Mouse (Mus musculus) heart, postnatal 0 days (tissue): Measurements from ENCODE around the gene Lce3d.

ENCODE experiments used
- CTCF ChIP-seq: IDR thresholded peaks from 2 replicates; pipeline ENCODE4 v1.5.1; 2016; ENCODE audit warnings: antibody characterized with exemption, control low read depth, low read depth
- EP300 ChIP-seq: IDR thresholded peaks from 2 replicates; pipeline ENCODE4 v1.6.1; 2016; ENCODE audit warnings: antibody characterized with exemption, low read depth

DNA sequence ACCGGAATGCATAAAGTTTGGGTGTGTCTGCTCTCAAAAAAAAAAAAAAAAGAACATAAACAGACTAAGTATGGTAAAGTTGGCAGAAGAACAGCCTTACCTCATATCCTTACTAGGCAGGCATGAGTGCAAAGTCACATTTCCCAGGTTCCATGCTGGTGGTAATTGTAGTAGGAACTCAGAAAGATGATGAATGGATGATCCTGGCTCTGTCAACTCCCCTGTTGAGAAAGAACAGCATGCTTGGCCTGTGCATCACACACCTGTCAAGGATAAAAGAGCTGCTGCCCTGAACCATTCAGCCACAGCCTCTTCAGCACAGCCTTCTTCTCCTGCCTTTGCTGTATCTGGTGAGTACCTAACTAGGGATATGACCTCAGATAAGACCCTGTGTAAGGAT lies 13.0 kb upstream of the Lce3d start, which contains the start of gene Lce3c:
- TF ChIP-seq CTCF (no peak), EP300 (no peak)
